Mouse (Mus musculus): Measurements from ENCODE around the gene 4933425L06Rik.

Gene 4933425L06Rik

GRCm38 (mm10) chr13:105134397-105134796 is 52.5 kb downstream of the 4933425L06Rik start:
- DNase-seq (ENCODE audit: low read depth) = peak; percentile 37

DNA sequence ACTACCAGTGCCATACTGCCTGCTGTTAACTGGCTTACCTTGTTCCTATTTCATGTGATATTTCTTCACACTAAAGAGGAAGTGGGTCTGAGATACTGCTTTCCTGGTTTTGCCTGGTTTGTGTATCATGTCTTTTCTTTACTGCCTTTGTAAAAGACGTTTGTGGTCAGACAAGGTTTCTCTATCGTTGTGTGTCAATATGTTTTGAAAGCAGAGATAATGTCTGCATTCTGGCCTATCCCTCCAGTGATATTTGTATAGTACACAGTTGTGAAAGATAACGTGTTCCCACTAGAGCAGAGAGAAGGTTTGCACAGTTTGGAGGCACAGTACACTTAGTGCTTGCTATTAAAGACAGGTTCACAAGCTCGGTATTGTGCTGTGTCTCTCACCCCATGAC is 58.0 kb downstream of the 4933425L06Rik start:
- no peak for DNase-seq (ENCODE audit: low read depth)

DNA sequence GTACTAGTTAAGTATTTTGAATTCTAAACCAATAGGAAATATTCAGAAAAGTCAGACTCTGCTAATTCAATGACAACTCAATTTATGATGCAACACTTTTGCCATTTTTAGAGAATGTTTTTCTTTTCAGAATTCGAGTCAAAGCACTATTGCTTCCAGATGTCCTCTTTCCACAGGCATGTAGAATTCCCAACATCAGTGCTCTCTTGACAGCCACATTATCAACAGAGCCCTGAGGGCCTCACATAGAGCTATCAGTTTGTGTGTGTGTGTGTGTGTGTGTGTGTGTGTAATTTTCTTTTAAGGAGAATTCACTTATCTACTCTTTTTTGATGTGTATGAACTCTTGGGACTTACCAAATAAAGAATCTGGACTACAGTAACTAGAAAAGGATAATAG is 64.9 kb downstream of the 4933425L06Rik start:
- DNase-seq (ENCODE audit: low read depth) = no peak

DNA sequence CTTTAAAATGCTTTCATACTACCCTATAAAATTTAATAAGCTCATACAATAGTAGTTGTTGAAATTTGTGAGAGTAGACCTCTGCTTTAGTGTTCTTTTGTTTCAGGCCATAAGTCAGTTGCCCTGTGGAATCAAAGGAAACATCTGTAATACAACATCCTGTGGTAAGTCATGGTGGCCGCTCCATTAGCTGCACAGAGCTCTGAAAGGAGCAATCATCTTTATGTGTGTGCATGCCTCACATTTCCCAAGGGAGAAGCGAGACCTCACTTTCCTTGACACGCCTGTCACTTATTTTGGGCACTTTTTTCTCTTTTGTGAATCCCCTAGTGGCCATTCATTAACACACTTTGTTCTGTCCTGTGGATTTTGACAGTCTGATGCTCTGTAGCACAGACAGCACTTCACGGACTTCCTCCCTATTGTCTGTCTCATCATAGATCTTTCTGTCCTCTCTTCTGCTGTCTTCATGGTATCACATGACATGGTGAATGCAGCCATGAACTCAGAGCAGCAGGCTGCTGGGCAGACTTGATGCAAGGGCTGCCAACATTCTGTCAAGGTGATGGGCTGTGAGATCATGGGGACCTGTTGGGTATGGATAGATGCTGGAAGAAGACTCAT is 66.0 kb downstream of the 4933425L06Rik start:
- no peak for DNase-seq (ENCODE audit: low read depth)

GRCm38 (mm10) chr13:105150006-105150405 is 68.1 kb downstream of the 4933425L06Rik start:
- DNase-seq (ENCODE audit: low read depth) = no peak

DNA sequence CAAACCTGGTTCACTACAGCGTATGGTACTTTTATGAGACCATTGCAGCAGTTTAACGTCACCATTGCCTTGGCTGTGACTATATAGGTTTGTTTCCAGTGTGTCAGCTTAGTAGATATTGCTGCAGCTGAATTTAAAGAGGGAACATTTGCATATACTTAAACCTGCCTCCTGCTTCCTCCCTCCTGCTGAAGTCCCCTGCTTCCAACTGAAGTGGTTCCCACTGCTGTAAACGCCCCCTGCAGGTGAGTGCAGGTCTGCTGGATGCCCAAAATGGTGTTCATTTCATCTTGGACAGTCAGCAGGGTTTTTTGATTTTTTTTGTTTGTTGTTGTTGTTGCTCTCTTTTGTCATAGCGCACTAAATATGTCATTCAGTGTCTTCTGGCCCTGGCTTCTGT is 72.0 kb downstream of the 4933425L06Rik start:
- no peak for DNase-seq (ENCODE audit: low read depth)

DNA sequence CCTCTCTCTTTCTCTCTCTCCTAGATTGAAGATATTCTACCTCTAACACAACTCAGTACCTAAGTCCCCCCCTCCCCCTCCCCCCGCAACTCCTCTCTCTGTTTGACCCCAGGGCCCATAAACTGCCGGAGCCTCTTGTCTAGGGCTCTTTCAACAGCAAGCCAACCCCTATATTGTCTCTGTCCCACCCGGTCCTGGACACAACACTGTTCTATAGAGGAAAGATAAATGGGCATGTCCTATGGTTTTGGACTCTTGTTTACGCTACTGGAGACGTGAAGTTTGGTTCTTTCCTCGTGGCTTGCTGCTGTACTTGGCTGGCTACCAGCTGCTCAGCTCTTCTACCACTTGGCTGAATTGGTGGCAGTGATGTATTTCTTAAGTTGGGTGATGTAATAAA is 83.5 kb downstream of the 4933425L06Rik start:
- DNase-seq (ENCODE audit: low read depth) = no peak

Measured in c-Kit-positive CD71-positive TER-119-negative erythroid progenitor cells, embryonic 14.5 days (primary cell).